Mouse (Mus musculus): ENCODE data around the gene BC049352. TPM values are rescaled to one million over a fixed set of nuclear protein-coding genes. Genes with fewer than 3 reads are reported as not detected.

Gene BC049352
- total RNA-seq (2021) = not detected
- long read RNA-seq, experiment 1 = 0 reads
- long read RNA-seq, experiment 2 = 0 reads

- intact Hi-C loops (cut with DNase I) = no loop called here
- no peak for DNase-seq
Measured at GRCm38 (mm10) chr9:45181770-45182169, at the start of gene BC049352. Gene BC049352 (plus strand): TSS chr9:45182007.

- peak; percentile 56 to 74 for DNase-seq
- intact Hi-C loops (cut with DNase I) = no loop called here
Measured at GRCm38 (mm10) chr9:45133484-45134310, 48.1 kb upstream of the BC049352 start.

- DNase-seq = no peak
- intact Hi-C loops (cut with DNase I) = no loop called here
Measured at GRCm38 (mm10) chr9:45136442-45137169, 45.2 kb upstream of the BC049352 start.

- peak; percentile 55 to 58 for DNase-seq
- intact Hi-C loops (cut with DNase I) = no loop called here
Measured at GRCm38 (mm10) chr9:45138191-45139032, 43.4 kb upstream of the BC049352 start, which contains the start of gene Scn4b. Gene Scn4b (plus strand): TSS chr9:45138395.

- no peak for DNase-seq
Measured at GRCm38 (mm10) chr9:45139082-45139481, 42.7 kb upstream of the BC049352 start.

GRCm38 (mm10) chr9:45140945-45141344, 40.9 kb upstream of the BC049352 start:
- intact Hi-C loops (cut with DNase I) = no loop called here

More at GRCm38 (mm10) chr9:45139082-45139481, 42.7 kb upstream of the BC049352 start:
- intact Hi-C loops (cut with DNase I) = no loop called here

GRCm38 (mm10) chr9:45142686-45143085, 39.1 kb upstream of the BC049352 start:
- no peak for DNase-seq
- intact Hi-C loops (cut with DNase I) = no loop called here

More at GRCm38 (mm10) chr9:45140945-45141344, 40.9 kb upstream of the BC049352 start:
- DNase-seq = no peak

GRCm38 (mm10) chr9:45145533-45146266, 36.1 kb upstream of the BC049352 start:
- intact Hi-C loops (cut with DNase I) = loop anchor here (1.0 to 5.0 kb wide), 3 partner anchors 24 to 173 kb away; no protein-coding TSS in a partner anchor
- DNase-seq = no peak

GRCm38 (mm10) chr9:45146267-45146597, 35.6 kb upstream of the BC049352 start:
- peak; percentile 58 to 78 for DNase-seq

GRCm38 (mm10) chr9:45150933-45151332, 30.9 kb upstream of the BC049352 start:
- intact Hi-C loops (cut with DNase I) = no loop called here

More at GRCm38 (mm10) chr9:45146267-45146597, 35.6 kb upstream of the BC049352 start:
- intact Hi-C loops (cut with DNase I) = loop anchor here (1.0 to 5.0 kb wide), 3 partner anchors 25 to 174 kb away; no protein-coding TSS in a partner anchor

GRCm38 (mm10) chr9:45153361-45153760, 28.4 kb upstream of the BC049352 start:
- no peak for DNase-seq
- intact Hi-C loops (cut with DNase I) = no loop called here

More at GRCm38 (mm10) chr9:45150933-45151332, 30.9 kb upstream of the BC049352 start:
- no peak for DNase-seq

GRCm38 (mm10) chr9:45167903-45168302, 13.9 kb upstream of the BC049352 start:
- intact Hi-C loops (cut with DNase I) = no loop called here
- DNase-seq = no peak

GRCm38 (mm10) chr9:45170150-45170549, 11.7 kb upstream of the BC049352 start:
- DNase-seq = no peak
- intact Hi-C loops (cut with DNase I) = no loop called here

GRCm38 (mm10) chr9:45171073-45171610, 10.7 kb upstream of the BC049352 start:
- intact Hi-C loops (cut with DNase I) = no loop called here
- no peak for DNase-seq

- DNase-seq = no peak
- intact Hi-C loops (cut with DNase I) = no loop called here
Measured at GRCm38 (mm10) chr9:45173475-45173874, 8.3 kb upstream of the BC049352 start.

- intact Hi-C loops (cut with DNase I) = no loop called here
- DNase-seq = no peak
Measured at GRCm38 (mm10) chr9:45179282-45179681, 2.5 kb upstream of the BC049352 start.

GRCm38 (mm10) chr9:45182521-45182920, 714 bp downstream of the BC049352 start:
- no peak for DNase-seq
- intact Hi-C loops (cut with DNase I) = no loop called here

- intact Hi-C loops (cut with DNase I) = no loop called here
- no peak for DNase-seq
Measured at GRCm38 (mm10) chr9:45183266-45183665, 1.5 kb downstream of the BC049352 start.

GRCm38 (mm10) chr9:45185250-45185649, 3.4 kb downstream of the BC049352 start:
- no peak for DNase-seq
- intact Hi-C loops (cut with DNase I) = no loop called here

Data from heart, postnatal 14 days (tissue).